Mouse (Mus musculus) MEL (cell line): ENCODE measurements around the gene Slc33a1. TPM values are rescaled to one million over a fixed set of nuclear protein-coding genes. Genes with fewer than 3 reads are reported as not detected.

Experiments used
- DNase-seq: peaks from one replicate; pipeline ENCODE4 v3.0.0; 2011; ENCODE audit warnings: low read depth, low spot score
- H3K27ac ChIP-seq: 2 replicates; pipeline ENCODE4 v1.5.1; 2012; ENCODE audit warnings: low read depth, mild to moderate bottlenecking, control low read depth, low read length, moderate library complexity; ENCODE audit not compliant: control insufficient read depth
- H3K27me3 ChIP-seq, 2 experiments: fragments of 150-350 bp in 1 of 2; sonication (generic) in 1 of 2; 2 replicates each; pipeline ENCODE4 v1.6.1; 2012; ENCODE audit warnings: low read length in 2 of 2, mild to moderate bottlenecking in 2 of 2, improper control_type of control experiment in 1 of 2, moderate library complexity in 1 of 2; ENCODE audit not compliant: insufficient read depth in 2 of 2, control insufficient read depth in 1 of 2
- H3K36me3 ChIP-seq, 2 experiments: 2 replicates each; pipeline ENCODE4 v1.6.1; 2012 to 2014; ENCODE audit warnings: low read length in 2 of 2, improper control_type of control experiment in 1 of 2, inconsistent platforms in 1 of 2, mild to moderate bottlenecking in 1 of 2; ENCODE audit not compliant: insufficient read depth in 2 of 2, control insufficient read depth in 1 of 2
- H3K4me1 ChIP-seq, 2 experiments: fragments of 150-350 bp in 1 of 2; sonication (generic) in 1 of 2; 2 replicates each; pipeline ENCODE4 v1.6.1; 2012; ENCODE audit warnings: low read length in 2 of 2, improper control_type of control experiment in 1 of 2, mild to moderate bottlenecking in 1 of 2; ENCODE audit not compliant: insufficient read depth in 2 of 2, control insufficient read depth in 1 of 2
- H3K4me3 ChIP-seq, 2 experiments: fragments of 150-350 bp in 1 of 2; sonication (generic) in 1 of 2; 2 replicates each; pipeline ENCODE4 v1.5.1; 2012; ENCODE audit warnings: low read depth in 2 of 2, low read length in 2 of 2, mild to moderate bottlenecking in 2 of 2, moderate library complexity in 2 of 2, control low read depth in 1 of 2, improper control_type of control experiment in 1 of 2; ENCODE audit not compliant: control insufficient read depth in 1 of 2, insufficient read depth in 1 of 2
- H3K79me2 ChIP-seq: 2 replicates; pipeline ENCODE4 v1.6.1; 2012; ENCODE audit warnings: mild to moderate bottlenecking, low read length, moderate library complexity; ENCODE audit not compliant: control insufficient read depth, poor library complexity, insufficient read depth
- H3K9ac ChIP-seq: 2 replicates; pipeline ENCODE4 v1.6.1; 2012; ENCODE audit warnings: low read depth, mild to moderate bottlenecking, control low read depth, low read length, moderate library complexity; ENCODE audit not compliant: control insufficient read depth, poor library complexity, severe bottlenecking
- H3K9me3 ChIP-seq: fragments of 150-350 bp; sonication (generic); replicated peaks from 2 replicates; pipeline ENCODE4 v1.6.1; 2012; ENCODE audit warnings: mild to moderate bottlenecking, low read length, improper control_type of control experiment, moderate library complexity; ENCODE audit not compliant: insufficient read depth
- BHLHE40 ChIP-seq: IDR thresholded peaks from 2 replicates; pipeline ENCODE4 v1.6.1; 2012; ENCODE audit warnings: low read depth, mild to moderate bottlenecking, inconsistent platforms, low read length, improper control_type of control experiment, borderline replicate concordance
- CHD1 ChIP-seq: IDR thresholded peaks from 2 replicates; pipeline ENCODE4 v1.6.1; 2012; ENCODE audit warnings: low read depth, mild to moderate bottlenecking, inconsistent platforms, low read length, improper control_type of control experiment
- CHD2 ChIP-seq: IDR thresholded peaks from 2 replicates; pipeline ENCODE4 v1.6.1; 2011; ENCODE audit warnings: low read length, improper control_type of control experiment
- CTCF ChIP-seq, 3 experiments: IDR thresholded peaks in 2 of 3; conservative IDR thresholded peaks in 1 of 3; 2 replicates each; pipeline ENCODE4 v1.5.1; 2011 to 2012; ENCODE audit warnings: low read length in 3 of 3, low read depth in 2 of 3, mild to moderate bottlenecking in 2 of 3, improper control_type of control experiment in 1 of 3, inconsistent platforms in 1 of 3, mixed read lengths in 1 of 3, moderate library complexity in 1 of 3; ENCODE audit not compliant: control insufficient read depth in 1 of 3, insufficient read depth in 1 of 3, poor library complexity in 1 of 3, severe bottlenecking in 1 of 3
- E2F4 ChIP-seq: IDR thresholded peaks from 2 replicates; pipeline ENCODE4 v1.6.1; 2011; ENCODE audit warnings: low read depth, low read length, improper control_type of control experiment, borderline replicate concordance
- EP300 ChIP-seq, 2 experiments: IDR thresholded peaks; 2 replicates each; pipeline ENCODE4 v1.6.1; 2011; ENCODE audit warnings: improper control_type of control experiment in 2 of 2, low read length in 2 of 2, low read depth in 1 of 2, mild to moderate bottlenecking in 1 of 2
- ETS1 ChIP-seq: IDR thresholded peaks from 2 replicates; pipeline ENCODE4 v1.6.1; 2012; ENCODE audit warnings: low read depth, mild to moderate bottlenecking, inconsistent platforms, low read length, improper control_type of control experiment, moderate library complexity
- GABPA ChIP-seq: IDR thresholded peaks from 2 replicates; pipeline ENCODE4 v1.6.1; 2012; ENCODE audit warnings: low read depth, mild to moderate bottlenecking, inconsistent platforms, low read length, improper control_type of control experiment, moderate library complexity
- GATA1 ChIP-seq: IDR thresholded peaks from 2 replicates; pipeline ENCODE4 v1.6.1; 2011; ENCODE audit warnings: low read depth, low read length, improper control_type of control experiment
- HCFC1 ChIP-seq: IDR thresholded peaks from 2 replicates; pipeline ENCODE4 v1.6.1; 2012; ENCODE audit warnings: low read depth, mild to moderate bottlenecking, inconsistent platforms, low read length, improper control_type of control experiment, moderate library complexity
- KAT2A ChIP-seq: conservative IDR thresholded peaks from 2 replicates; pipeline ENCODE4 v1.6.1; 2012; ENCODE audit warnings: low read depth, low read length, improper control_type of control experiment, inconsistent platforms
- MAFK ChIP-seq: IDR thresholded peaks from 2 replicates; pipeline ENCODE4 v1.6.1; 2011; ENCODE audit warnings: low read depth, mild to moderate bottlenecking, low read length, improper control_type of control experiment, borderline replicate concordance
- MAX ChIP-seq: IDR thresholded peaks from 2 replicates; pipeline ENCODE4 v1.6.1; 2011; ENCODE audit warnings: low read length, improper control_type of control experiment
- MAZ ChIP-seq: IDR thresholded peaks from 2 replicates; pipeline ENCODE4 v1.6.1; 2012; ENCODE audit warnings: low read depth, mild to moderate bottlenecking, inconsistent platforms, low read length, improper control_type of control experiment
- MEF2A ChIP-seq: IDR thresholded peaks from 2 replicates; pipeline ENCODE4 v1.6.1; 2014; ENCODE audit warnings: low read depth, mild to moderate bottlenecking, inconsistent platforms, low read length, improper control_type of control experiment; ENCODE audit not compliant: poor library complexity, insufficient replicate concordance, severe bottlenecking; ENCODE audit errors: extremely low read depth
- MXI1 ChIP-seq: IDR thresholded peaks from 2 replicates; pipeline ENCODE4 v1.6.1; 2011; ENCODE audit warnings: mild to moderate bottlenecking, low read depth, low read length, improper control_type of control experiment
- MYB ChIP-seq: IDR thresholded peaks from 2 replicates; pipeline ENCODE4 v1.6.1; 2011; ENCODE audit warnings: mild to moderate bottlenecking, low read depth, low read length, improper control_type of control experiment
- MYC ChIP-seq: IDR thresholded peaks from 2 replicates; pipeline ENCODE4 v1.6.1; 2011; ENCODE audit warnings: low read depth, mild to moderate bottlenecking, low read length, improper control_type of control experiment, moderate library complexity
- NRF1 ChIP-seq: IDR thresholded peaks from 2 replicates; pipeline ENCODE4 v1.6.1; 2014; ENCODE audit warnings: low read depth, mild to moderate bottlenecking, inconsistent platforms, low read length, improper control_type of control experiment, moderate library complexity; ENCODE audit not compliant: poor library complexity, insufficient read depth, severe bottlenecking
- POLR2A ChIP-seq, 2 experiments: IDR thresholded peaks; 2 replicates each; pipeline ENCODE4 v1.6.1; 2011 to 2012; ENCODE audit warnings: low read length in 2 of 2, mild to moderate bottlenecking in 2 of 2, control low read depth in 1 of 2, improper control_type of control experiment in 1 of 2, low read depth in 1 of 2, moderate library complexity in 1 of 2; ENCODE audit not compliant: control insufficient read depth in 1 of 2, insufficient read depth in 1 of 2, poor library complexity in 1 of 2
- POLR2AphosphoS5 ChIP-seq: IDR thresholded peaks from 2 replicates; pipeline ENCODE4 v1.6.1; 2012; ENCODE audit warnings: low read depth, borderline replicate concordance, mild to moderate bottlenecking, inconsistent platforms, low read length, moderate library complexity, mixed read lengths
- RAD21 ChIP-seq: IDR thresholded peaks from 2 replicates; pipeline ENCODE4 v1.6.1; 2011; ENCODE audit warnings: mild to moderate bottlenecking, low read depth, low read length, improper control_type of control experiment
- RCOR1 ChIP-seq: IDR thresholded peaks from 2 replicates; pipeline ENCODE4 v1.6.1; 2012; ENCODE audit warnings: low read depth, mild to moderate bottlenecking, inconsistent platforms, low read length, improper control_type of control experiment
- SIN3A ChIP-seq: IDR thresholded peaks from 2 replicates; pipeline ENCODE4 v1.6.1; 2012; ENCODE audit warnings: low read length, improper control_type of control experiment, inconsistent platforms
- SMC3 ChIP-seq: IDR thresholded peaks from 2 replicates; pipeline ENCODE4 v1.6.1; 2011; ENCODE audit warnings: low read depth, low read length, improper control_type of control experiment
- TAL1 ChIP-seq: IDR thresholded peaks from 2 replicates; pipeline ENCODE4 v1.6.1; 2012; ENCODE audit warnings: mild to moderate bottlenecking, inconsistent platforms, low read length, moderate library complexity, mixed read lengths
- TBP ChIP-seq: IDR thresholded peaks from 2 replicates; pipeline ENCODE4 v1.8.0; 2011; ENCODE audit warnings: low read depth, low read length, improper control_type of control experiment
- TCF12 ChIP-seq: IDR thresholded peaks from 2 replicates; pipeline ENCODE4 v1.6.1; 2014; ENCODE audit warnings: low read depth, mild to moderate bottlenecking, inconsistent platforms, low read length, improper control_type of control experiment, moderate library complexity
- UBTF ChIP-seq: IDR thresholded peaks from 2 replicates; pipeline ENCODE4 v1.6.1; 2012; ENCODE audit warnings: low read depth, mild to moderate bottlenecking, inconsistent platforms, low read length, improper control_type of control experiment, moderate library complexity, borderline replicate concordance; ENCODE audit not compliant: insufficient read depth
- USF1 ChIP-seq: IDR thresholded peaks from 2 replicates; pipeline ENCODE4 v1.6.1; 2014; ENCODE audit warnings: low read depth, mild to moderate bottlenecking, inconsistent platforms, low read length, improper control_type of control experiment, moderate library complexity
- USF2 ChIP-seq, 2 experiments: IDR thresholded peaks; 2 replicates each; pipeline ENCODE4 v1.6.1; 2011 to 2012; ENCODE audit warnings: improper control_type of control experiment in 2 of 2, low read length in 2 of 2, borderline replicate concordance in 1 of 2, inconsistent platforms in 1 of 2, low read depth in 1 of 2, mild to moderate bottlenecking in 1 of 2; ENCODE audit not compliant: insufficient read depth in 1 of 2
- ZC3H11A ChIP-seq: IDR thresholded peaks from 2 replicates; pipeline ENCODE4 v1.6.1; 2012; ENCODE audit warnings: low read depth, mild to moderate bottlenecking, inconsistent platforms, low read length, improper control_type of control experiment
- ZMIZ1 ChIP-seq: IDR thresholded peaks from 2 replicates; pipeline ENCODE4 v1.6.1; 2012; ENCODE audit warnings: low read depth, mild to moderate bottlenecking, inconsistent platforms, low read length, improper control_type of control experiment, moderate library complexity
- ZNF384 ChIP-seq: IDR thresholded peaks from 2 replicates; pipeline ENCODE4 v1.6.1; 2012; ENCODE audit warnings: low read depth, mild to moderate bottlenecking, inconsistent platforms, low read length, improper control_type of control experiment
- polyA plus RNA-seq, 2 experiments: library from polyadenylated mRNA; stranded (reverse) in 1 of 2; unstranded in 1 of 2; fragments of >175 nt in 1 of 2; fragments of >200 nt in 1 of 2; gene quantifications; 2 replicates each; pipeline versions ENCODE4 v1.2.1 to v1.2.4; 2012; ENCODE audit warnings: low replicate concordance in 2 of 2, low read depth in 1 of 2; ENCODE audit not compliant: insufficient read length in 2 of 2, insufficient read depth in 1 of 2, missing spikeins in 1 of 2
- total RNA-seq: library from RNA; depleted of rRNA; stranded (reverse); fragments of 300-350 nt; gene quantifications from 2 replicates; pipeline ENCODE4 v1.2.3, GENCODE M21; 2012; rRNA removed

The Slc33a1 gene
- 27.7 and 31.3 TPM in 2 replicates for total RNA-seq
- 100 to 1,000 TPM in 1 of 2 experiments, 10 to 100 TPM in 1; 27.2 to 123 TPM for polyA plus RNA-seq

DNA sequence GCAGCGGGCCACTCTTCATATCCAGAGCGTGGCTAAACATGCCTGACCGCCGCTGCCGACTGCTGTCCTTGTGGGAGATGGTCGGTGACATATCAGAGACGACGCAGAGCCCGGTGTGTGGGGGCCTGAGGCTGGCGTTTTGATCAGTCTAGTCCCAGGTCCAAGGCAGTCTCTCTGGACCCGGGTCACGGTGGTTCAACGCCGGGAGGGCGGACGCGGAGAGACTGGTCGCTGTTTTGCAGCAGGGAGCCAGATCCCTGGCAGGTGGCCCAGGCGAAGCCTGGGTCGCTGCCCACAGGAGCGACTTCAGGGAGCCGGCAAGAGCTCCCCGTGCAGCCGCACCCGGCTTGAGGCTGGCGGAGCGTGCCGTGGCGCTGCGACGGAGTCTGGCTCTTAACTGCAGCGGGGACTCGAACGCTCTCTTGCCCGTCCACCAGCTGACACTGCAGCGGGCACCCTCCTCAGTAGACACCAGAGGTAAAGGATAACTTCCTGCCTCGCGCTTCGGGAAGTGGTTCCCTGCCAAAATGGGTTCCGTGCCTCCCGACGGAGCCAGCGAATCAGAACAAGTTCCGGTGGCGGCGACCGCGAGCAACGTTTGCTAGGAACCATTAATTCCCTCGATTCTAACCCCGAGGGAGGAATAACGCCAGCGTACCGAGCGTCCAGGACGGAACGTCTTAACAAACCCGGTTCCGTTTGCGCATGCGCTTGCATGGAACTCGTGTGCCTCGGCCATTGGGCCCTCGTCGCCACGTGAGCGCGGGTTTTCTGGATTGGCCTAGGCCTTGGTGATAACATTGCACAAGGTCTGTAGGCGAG lies at the start of gene Slc33a1:
Slc33a1 (minus strand) TSS at position 669 of the 822 bp plus-strand sequence.
- Histone ChIP-seq H3K36me3 (peaks cover 0 to 31% of the 10 kb centered on the region in 2 experiments; a peak in 3 of 4 replicates), H3K27ac (peak within 1 kb of the TSS; percentile 89), H3K4me1 (peaks cover 5 to 12% of the 10 kb centered on the region in 2 experiments), H3K27me3 (no peaks in the 10 kb centered on the region), H3K9ac (peak within 1 kb of the TSS; percentile 90), H3K4me3 (peak within 1 kb of the TSS; percentile 77 to 96), H3K9me3 (no peaks in the 10 kb centered on the region), H3K79me2 (peaks cover 33% of the 10 kb centered on the region)
- DNase-seq = peak; percentile 100
- TF ChIP-seq RCOR1 (peak; percentile 68), POLR2A (IDR thresholded peaks at IDR 0.05; ENCODE audit: control insufficient read depth in 1 of 2, insufficient read depth in 1 of 2, low read depth in 1 of 2, low read length in 2 of 2, poor library complexity in 1 of 2) (peak in 1 of 2 experiments; percentile 78; a peak in 1 of 4 replicates), SMC3 (no peak), ZMIZ1 (no peak; the same call in 1 of the 2 replicates), POLR2AphosphoS5 (0 out of 2 replicates have a peak, but pooled peaks have one; percentile 36), RAD21 (no peak), GABPA (no peak), CHD2 (no peak), BHLHE40 (peak; percentile 77; the same call in 1 of the 2 replicates), MAZ (peak; percentile 72; the same call in 1 of the 2 replicates), TAL1 (no peak), GATA1 (peak; percentile 75), MAX (peak; percentile 99), ZC3H11A (no peak), ETS1 (peak; percentile 73), TBP (peak; percentile 91; the same call in 1 of the 2 replicates), USF2 (IDR thresholded peaks at IDR 0.05; ENCODE audit: borderline replicate concordance in 1 of 2, insufficient read depth in 1 of 2, low read depth in 1 of 2, low read length in 2 of 2) (peak; percentile 79 to 93; a peak in 3 of 4 replicates), USF1 (peak; percentile 99), KAT2A (peak; percentile 82; the same call in 1 of the 2 replicates), EP300 (IDR thresholded peaks at IDR 0.05; ENCODE audit: low read depth in 1 of 2, low read length in 2 of 2) (peak in 1 of 2 experiments; percentile 64; a peak in 2 of 4 replicates), SIN3A (peak; percentile 97), ZNF384 (no peak), HCFC1 (peak; percentile 97), CHD1 (no peak), MXI1 (peak; percentile 82), NRF1 (peak; percentile 95), UBTF (no peak), E2F4 (peak; percentile 79), TCF12 (peak; percentile 81), CTCF (IDR thresholded peaks at IDR 0.05 in 2 of 3, conservative IDR thresholded peaks at IDR 0.05 in 1 of 3; ENCODE audit: control insufficient read depth in 1 of 3, insufficient read depth in 1 of 3, low read depth in 2 of 3, low read length in 3 of 3, poor library complexity in 1 of 3, severe bottlenecking in 1 of 3) (no peak), MYB (peak; percentile 63), MAFK (no peak), MEF2A (no peak), MYC (peak; percentile 96)
